Mouse (Mus musculus) midbrain, embryonic 10.5 days (tissue): ENCODE results near the gene Lancl2. TPM values are rescaled to one million over a fixed set of nuclear protein-coding genes. Genes with fewer than 3 reads are reported as not detected.

Experiments
- DNase-seq: peaks from one replicate; pipeline ENCODE4 v3.0.0-alpha.2; 2017; ENCODE audit warnings: low spot score
- H3K27ac ChIP-seq: fragments of 300-500 bp; sonication (generic); replicated peaks from 2 replicates; pipeline ENCODE4 v1.5.1; 2016; ENCODE audit warnings: mild to moderate bottlenecking
- H3K27me3 ChIP-seq: fragments of 300-500 bp; sonication (generic); 2 replicates; pipeline ENCODE4 v1.6.1; 2016; ENCODE audit warnings: low read depth, mild to moderate bottlenecking; ENCODE audit not compliant: poor library complexity, severe bottlenecking
- H3K36me3 ChIP-seq: fragments of 300-500 bp; sonication (generic); 2 replicates; pipeline ENCODE4 v1.6.1; 2016; ENCODE audit warnings: mild to moderate bottlenecking, moderate library complexity
- H3K4me1 ChIP-seq: fragments of 300-500 bp; sonication (generic); 2 replicates; pipeline ENCODE4 v1.6.1; 2016
- H3K4me3 ChIP-seq: fragments of 300-500 bp; sonication (generic); 2 replicates; pipeline ENCODE4 v1.5.1; 2016; ENCODE audit warnings: mild to moderate bottlenecking, moderate library complexity
- H3K9me3 ChIP-seq: fragments of 300-500 bp; sonication (generic); replicated peaks from 2 replicates; pipeline ENCODE4 v1.6.1; 2016; ENCODE audit warnings: mild to moderate bottlenecking
- WGBS: fragments of 180-500 bp; shearing (Covaris S2); methylation state at CpG from one replicate; pipeline ENCODE4 v1.1.7; 2016; 5-methylcytosine and 5-hydroxymethylcytosine counted together
- polyA plus RNA-seq: library from polyadenylated mRNA; unstranded; fragments of >200 nt; fragmentation: Nextera tagmentation; extraction: Ambion mirVana; gene quantifications from 2 replicates; pipeline ENCODE4 v1.2.1, GENCODE M21; 2016

Gene Lancl2
- polyA plus RNA-seq: 39.3 and 45.7 TPM in 2 replicates

DNA sequence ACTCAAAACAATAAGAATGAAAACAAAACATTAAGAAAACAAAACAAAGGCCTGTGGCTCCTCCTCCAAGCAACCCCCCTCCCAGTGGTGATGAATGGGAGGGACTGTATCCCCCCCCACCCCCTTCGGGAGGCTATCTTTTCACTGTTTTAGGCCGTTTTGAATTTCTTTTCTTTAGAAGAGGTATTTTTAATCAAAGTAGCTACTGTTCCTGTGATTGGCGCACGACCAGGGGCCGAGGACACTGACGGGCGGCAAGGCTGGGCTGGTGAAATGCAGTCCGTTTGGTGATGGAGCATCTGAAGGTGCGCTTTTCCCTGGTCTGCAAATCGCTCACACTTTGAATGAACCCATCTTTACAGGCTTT lies at the start of gene Lancl2:
TSS of gene Lancl2 (plus strand) at position 165 of the 367 bp plus-strand sequence.
- Histone ChIP-seq H3K27ac (peak within 1 kb of the TSS; percentile 98), H3K4me3 (peak within 1 kb of the TSS; percentile 80), H3K27me3 (no peaks in the 10 kb centered on the region), H3K4me1 (peaks cover 19% of the 10 kb centered on the region), H3K36me3 (no peaks in the 10 kb centered on the region), H3K9me3 (no peaks in the 10 kb centered on the region)
- DNase-seq: no peak
- 0% methylated on average over 10 of the region's 10 CpGs for whole genome bisulfite sequencing

DNA sequence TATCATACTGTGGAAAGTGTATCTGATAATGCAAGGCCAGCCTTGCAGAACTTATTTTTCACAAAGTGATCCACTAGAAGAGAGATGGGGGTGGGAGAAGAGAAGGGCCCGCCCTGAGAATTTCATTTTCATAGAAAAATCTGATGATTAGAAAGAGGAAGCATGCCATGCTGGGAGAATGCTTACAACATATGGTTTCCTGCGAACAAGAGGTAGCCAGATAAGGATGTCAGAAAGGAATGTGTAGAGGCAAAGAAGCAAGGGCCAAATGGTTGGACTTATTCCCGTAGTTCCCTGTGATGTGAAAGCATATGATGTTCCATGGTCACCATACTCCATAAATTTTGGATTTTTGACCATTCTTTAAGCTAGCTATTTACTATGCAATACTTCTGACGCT lies 41.0 kb upstream of the Lancl2 start:
- no peak overlapping the region for H3K4me3 ChIP-seq
- no peaks in the 10 kb centered on the region for H3K9me3 ChIP-seq
- WGBS: 85% methylated on average over 4 of the region's 4 CpGs
- H3K36me3 ChIP-seq: no peaks in the 10 kb centered on the region
- H3K27ac ChIP-seq: no peak overlapping the region
- no peaks in the 10 kb centered on the region for H3K4me1 ChIP-seq
- DNase-seq: no peak
- no peaks in the 10 kb centered on the region for H3K27me3 ChIP-seq

DNA sequence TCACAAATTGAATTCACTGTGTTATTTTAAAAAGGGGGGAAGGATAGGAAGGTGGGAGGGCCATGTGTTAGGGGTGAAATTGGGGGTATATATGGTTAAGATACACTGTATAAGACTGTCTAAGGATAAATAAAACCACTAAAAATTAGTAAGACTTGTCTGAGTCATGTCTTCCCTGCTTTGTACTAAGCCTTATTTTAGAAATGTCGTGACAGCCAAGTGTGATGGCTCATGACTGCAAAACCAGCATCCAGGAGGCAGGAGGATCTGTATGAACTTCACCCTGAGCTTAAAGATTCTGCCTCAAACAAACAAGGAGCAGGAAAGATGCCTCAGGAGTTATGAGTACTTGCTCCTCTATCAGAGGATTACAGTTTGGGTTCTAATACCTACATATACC lies 18.2 kb upstream of the Lancl2 start:
- H3K9me3 ChIP-seq: peaks cover 11% of the 10 kb centered on the region
- no peaks in the 10 kb centered on the region for H3K4me1 ChIP-seq
- no peak overlapping the region for H3K27ac ChIP-seq
- H3K4me3 ChIP-seq: no peak overlapping the region
- H3K27me3 ChIP-seq: no peaks in the 10 kb centered on the region
- peaks cover 51% of the 10 kb centered on the region for H3K36me3 ChIP-seq
- 86% methylated on average over 1 of the region's 1 CpGs for WGBS
- no peak for DNase-seq

DNA sequence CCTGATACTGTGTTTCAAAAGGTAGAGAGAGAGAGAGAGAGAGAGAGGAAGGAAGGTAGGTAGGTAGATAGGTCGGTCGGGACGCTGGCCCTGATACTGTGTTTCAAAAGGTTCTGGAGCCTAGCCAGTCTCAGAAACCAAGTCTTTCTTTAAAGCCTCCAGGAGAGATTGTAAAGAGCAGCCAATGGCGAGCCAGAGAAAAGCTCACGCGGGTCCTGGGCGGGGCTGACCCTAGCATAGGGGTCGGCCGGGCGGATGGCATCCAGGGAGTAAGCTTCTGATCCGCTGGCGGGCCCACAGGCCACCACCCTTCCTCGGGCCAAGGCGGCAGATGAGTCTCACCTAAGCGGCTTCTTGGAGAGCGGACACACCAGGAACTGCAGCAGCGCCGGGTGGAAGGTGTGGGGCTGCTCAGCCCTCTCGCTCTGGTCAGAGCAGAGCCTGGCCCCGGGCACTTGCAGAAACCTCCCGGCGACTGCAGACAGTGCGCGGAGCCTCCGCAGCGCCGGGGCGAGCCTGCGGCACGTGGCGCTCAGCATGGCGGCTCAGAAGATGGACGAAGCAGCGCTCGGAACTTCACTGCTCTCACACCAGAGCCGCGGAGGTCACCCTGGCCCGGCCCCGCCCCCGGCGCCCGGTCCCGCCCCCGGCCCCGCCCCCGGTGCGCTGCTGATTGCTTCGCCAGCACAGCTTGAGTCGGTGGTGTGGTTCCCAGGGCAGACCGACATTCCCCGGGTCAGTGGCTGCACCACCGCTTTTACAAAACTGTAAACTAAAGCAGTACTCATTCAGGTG lies 10.7 kb upstream of the Lancl2 start, which contains the start of gene Pyurf:
TSS of gene Pyurf (minus strand) at position 612 of the 795 bp plus-strand sequence.
- Histone ChIP-seq H3K4me3 (peak within 1 kb of the TSS; percentile 74), H3K27ac (peak within 1 kb of the TSS; percentile 96), H3K4me1 (peaks cover 17% of the 10 kb centered on the region), H3K27me3 (no peaks in the 10 kb centered on the region), H3K9me3 (no peaks in the 10 kb centered on the region), H3K36me3 (peaks cover 31% of the 10 kb centered on the region)
- peak; percentile 91 for DNase-seq
- 0% methylated on average over 49 of the region's 52 CpGs for WGBS

DNA sequence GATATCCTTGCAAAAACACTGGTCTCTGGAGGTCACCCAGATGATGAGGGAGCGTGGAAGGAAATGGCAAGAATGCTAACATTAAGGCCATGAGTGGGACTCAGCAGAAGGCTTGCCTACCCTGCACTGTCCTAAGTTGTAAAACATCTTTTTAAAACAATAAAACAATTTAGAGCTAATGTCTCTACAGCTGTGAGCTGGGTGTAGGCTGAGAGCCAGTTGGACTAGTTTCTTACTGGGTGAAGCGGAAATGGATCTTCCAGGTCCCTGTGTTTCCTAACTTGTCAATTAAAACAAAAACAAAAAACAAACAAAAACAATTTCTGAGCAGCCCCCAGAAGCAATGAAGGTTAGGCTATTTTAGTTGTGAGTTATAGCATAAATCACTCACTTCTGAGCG lies 9.2 kb upstream of the Lancl2 start:
- DNase-seq: no peak
- Histone ChIP-seq H3K27ac (no peak overlapping the region), H3K27me3 (no peaks in the 10 kb centered on the region), H3K36me3 (peaks cover 16% of the 10 kb centered on the region), H3K4me3 (no peak overlapping the region), H3K4me1 (peaks cover 17% of the 10 kb centered on the region), H3K9me3 (no peaks in the 10 kb centered on the region)
- 84% methylated on average over 3 of the region's 3 CpGs for WGBS

DNA sequence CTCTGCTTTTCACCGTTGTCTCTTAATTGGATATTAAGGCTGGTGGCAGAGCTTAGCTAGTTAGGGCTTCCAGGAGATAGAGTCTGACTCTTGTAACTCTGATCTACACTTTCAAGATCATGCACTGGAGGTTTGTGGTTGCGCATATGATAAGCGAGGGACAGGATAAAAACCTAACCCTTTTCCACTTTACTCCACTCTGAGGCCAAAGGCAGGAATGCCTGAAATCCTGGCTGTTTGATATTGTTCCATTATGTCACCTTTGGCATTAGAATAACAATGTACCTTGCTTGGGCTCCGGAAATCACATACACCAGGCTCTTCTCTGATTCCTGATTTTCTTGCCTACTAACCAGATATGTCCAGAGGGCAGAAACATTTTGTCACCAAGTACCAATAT lies 654 bp upstream of the Lancl2 start:
- H3K27me3 ChIP-seq: no peaks in the 10 kb centered on the region
- WGBS: 62% methylated on average over 4 of the region's 4 CpGs
- peaks cover 19% of the 10 kb centered on the region for H3K4me1 ChIP-seq
- peak overlapping the region; percentile 98 for H3K27ac ChIP-seq
- no peak for DNase-seq
- no peaks in the 10 kb centered on the region for H3K9me3 ChIP-seq
- H3K4me3 ChIP-seq: peak overlapping the region; percentile 80
- H3K36me3 ChIP-seq: no peaks in the 10 kb centered on the region

DNA sequence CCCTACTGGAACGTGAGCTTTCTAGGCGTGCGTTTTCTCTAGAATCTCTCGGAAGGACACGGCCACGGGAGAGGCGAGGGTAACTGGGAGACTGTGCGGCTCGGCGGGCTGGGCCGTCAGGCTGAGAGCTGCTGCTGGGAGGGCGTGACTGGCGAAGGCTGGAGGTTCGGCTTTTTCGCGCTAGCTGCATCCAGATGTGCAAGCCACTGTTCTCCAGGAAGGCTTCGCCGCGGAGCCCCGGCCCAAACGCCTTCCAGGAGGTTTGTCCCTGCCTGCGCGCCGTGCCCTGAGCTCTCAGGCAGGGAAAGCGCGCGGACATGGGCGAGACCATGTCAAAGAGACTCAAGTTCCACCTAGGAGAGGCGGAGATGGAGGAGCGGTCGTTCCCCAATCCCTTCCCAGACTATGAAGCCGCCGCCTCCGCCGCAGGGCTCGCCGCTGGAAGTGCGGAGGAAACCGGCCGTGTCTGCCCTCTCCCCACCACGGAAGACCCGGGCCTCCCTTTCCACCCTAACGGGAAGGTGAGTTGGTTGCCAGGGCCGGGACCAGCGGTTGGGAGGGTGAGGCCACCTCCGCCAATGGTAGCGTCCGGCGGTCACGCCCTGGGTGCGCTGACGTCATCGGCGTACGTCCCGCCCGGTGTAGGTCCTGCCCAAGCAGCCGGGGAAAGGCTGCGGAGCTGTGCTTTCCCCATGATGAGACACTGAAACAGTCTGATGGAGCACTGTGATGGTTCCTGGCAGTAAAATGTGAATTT lies 581 bp downstream of the Lancl2 start:
- WGBS: under 1% methylated on average over 59 of the region's 59 CpGs
- peak; percentile 94 for DNase-seq
- peaks cover 19% of the 10 kb centered on the region for H3K4me1 ChIP-seq
- H3K27ac ChIP-seq: peak overlapping the region; percentile 98
- H3K9me3 ChIP-seq: no peaks in the 10 kb centered on the region
- no peaks in the 10 kb centered on the region for H3K36me3 ChIP-seq
- H3K27me3 ChIP-seq: no peaks in the 10 kb centered on the region
- H3K4me3 ChIP-seq: peak overlapping the region; percentile 80

DNA sequence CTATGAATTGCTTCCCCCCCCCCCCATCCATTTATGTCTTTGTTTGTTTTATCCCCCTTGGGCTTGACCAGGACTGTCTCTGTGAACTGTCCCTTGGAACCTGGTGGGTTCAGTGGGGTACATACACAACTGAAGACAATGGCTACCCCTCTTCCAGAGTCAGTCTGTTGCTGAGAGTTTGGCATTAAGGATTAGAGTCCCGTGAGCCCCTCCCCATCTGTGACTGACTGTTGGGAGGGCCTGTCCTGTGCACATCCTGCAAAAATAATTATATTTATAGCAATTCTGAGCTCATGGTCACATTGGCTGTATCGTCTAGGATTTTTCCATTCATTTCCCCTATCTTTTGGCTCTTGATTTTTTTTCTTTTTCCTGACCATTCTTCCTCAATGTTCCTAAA lies 1.4 kb downstream of the Lancl2 start:
- Histone ChIP-seq H3K27ac (peak overlapping the region; percentile 98), H3K4me3 (peak overlapping the region; percentile 80), H3K9me3 (no peaks in the 10 kb centered on the region), H3K4me1 (peaks cover 19% of the 10 kb centered on the region), H3K27me3 (no peaks in the 10 kb centered on the region), H3K36me3 (no peaks in the 10 kb centered on the region)
- no peak for DNase-seq
- WGBS: 35% methylated on average over 2 of the region's 2 CpGs

DNA sequence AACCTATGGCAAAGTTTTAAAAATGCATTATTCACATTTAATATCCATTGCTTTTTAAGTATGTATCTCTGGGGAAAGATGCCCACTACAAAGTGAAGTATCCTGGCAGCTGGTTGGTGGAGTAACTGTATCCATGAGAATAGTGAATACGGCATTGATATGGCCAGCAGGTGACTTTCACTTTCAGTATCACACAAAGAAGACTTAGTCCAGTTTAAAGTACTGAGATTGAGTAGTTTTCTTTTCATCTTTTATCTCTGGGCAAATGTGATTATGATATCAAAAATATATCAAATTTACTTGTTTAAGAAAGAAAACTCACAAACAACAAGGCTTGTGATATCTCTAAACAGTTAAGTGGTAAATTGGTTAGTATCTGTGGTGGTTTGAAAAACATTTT lies 4.4 kb downstream of the Lancl2 start:
- H3K27ac ChIP-seq: no peak overlapping the region
- no peak overlapping the region for H3K4me3 ChIP-seq
- 90% methylated on average over 1 of the region's 1 CpGs for WGBS
- H3K4me1 ChIP-seq: peaks cover 11% of the 10 kb centered on the region
- H3K36me3 ChIP-seq: no peaks in the 10 kb centered on the region
- H3K27me3 ChIP-seq: no peaks in the 10 kb centered on the region
- H3K9me3 ChIP-seq: no peaks in the 10 kb centered on the region
- DNase-seq: no peak

DNA sequence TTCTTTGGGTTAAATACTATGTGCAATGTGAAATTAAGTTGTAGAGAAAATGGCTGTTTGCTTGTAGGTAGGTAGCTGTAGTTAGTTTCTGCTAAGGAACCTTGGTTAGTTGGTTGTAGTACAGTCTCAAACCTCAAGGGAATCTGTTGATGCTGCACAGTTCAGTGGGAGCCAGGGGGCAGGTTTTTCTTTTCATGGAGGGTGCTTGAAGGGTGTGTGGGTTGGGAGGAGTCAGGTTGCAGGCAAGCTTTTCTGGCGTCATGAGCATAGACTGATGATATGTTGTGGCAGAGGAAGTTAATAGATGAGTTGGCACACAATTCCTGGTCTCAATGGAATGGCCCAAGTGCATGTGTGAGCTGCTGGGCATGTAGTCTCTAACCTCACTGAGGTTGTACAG lies 9.4 kb downstream of the Lancl2 start:
- H3K27ac ChIP-seq: no peak overlapping the region
- no peak for DNase-seq
- H3K27me3 ChIP-seq: no peaks in the 10 kb centered on the region
- 48% methylated on average over 1 of the region's 1 CpGs for WGBS
- no peak overlapping the region for H3K4me3 ChIP-seq
- H3K9me3 ChIP-seq: no peaks in the 10 kb centered on the region; the same call in 1 of the 2 replicates
- peaks cover 17% of the 10 kb centered on the region for H3K36me3 ChIP-seq
- no peaks in the 10 kb centered on the region for H3K4me1 ChIP-seq

DNA sequence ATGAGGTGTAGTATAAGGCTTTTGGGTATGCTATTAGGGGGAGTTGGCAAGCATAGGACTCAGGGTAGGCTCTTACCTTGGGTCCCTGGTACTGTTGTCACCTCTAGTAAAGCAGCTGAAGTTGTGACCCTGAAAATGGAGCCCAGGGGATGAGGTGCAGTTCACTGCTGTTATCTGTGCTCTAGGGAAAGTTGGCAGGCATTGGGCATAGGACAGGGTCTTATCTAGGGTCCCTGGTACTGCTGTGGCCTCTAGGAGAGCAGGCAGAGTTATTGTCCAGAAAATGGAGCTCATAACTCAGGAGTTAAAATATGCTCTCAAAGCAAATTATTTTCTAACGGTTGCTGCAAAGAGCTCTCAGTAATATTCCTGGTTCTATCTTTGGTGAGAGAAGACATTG lies 19.0 kb downstream of the Lancl2 start:
- WGBS: 90% methylated on average over 1 of the region's 1 CpGs
- peaks cover 24% of the 10 kb centered on the region for H3K36me3 ChIP-seq

DNA sequence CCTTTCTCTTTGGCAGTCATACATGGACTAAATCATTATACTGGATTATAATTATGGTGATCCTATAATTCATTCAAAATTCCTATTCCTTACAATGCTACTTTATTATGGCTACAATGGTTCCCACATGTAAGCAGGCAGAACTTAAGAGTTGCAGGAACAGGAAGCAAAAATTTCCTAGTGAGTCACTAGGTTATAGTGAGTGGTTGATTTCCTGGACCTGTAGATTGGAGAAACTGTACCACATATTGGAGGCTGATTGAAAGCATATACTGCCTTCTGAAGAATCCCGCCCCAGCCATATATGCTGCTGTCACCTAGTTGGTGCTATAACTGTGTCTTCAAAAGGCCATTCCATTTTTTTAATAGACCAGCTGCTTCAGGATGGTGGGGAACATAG lies 40.4 kb downstream of the Lancl2 start:
- no peaks in the 10 kb centered on the region for H3K4me1 ChIP-seq
- no peak overlapping the region for H3K27ac ChIP-seq
- H3K9me3 ChIP-seq: no peaks in the 10 kb centered on the region
- no peak overlapping the region for H3K4me3 ChIP-seq
- no peaks in the 10 kb centered on the region for H3K27me3 ChIP-seq
- H3K36me3 ChIP-seq: peaks cover 7% of the 10 kb centered on the region
- no peak for DNase-seq
- 84% methylated on average over 1 of the region's 1 CpGs for WGBS

More for the DNA sequence above, 19.0 kb downstream of the Lancl2 start:
- 0 out of 2 replicates have a peak, but pooled peaks cover 6% of the 10 kb centered on the region for H3K9me3 ChIP-seq
- H3K4me3 ChIP-seq: no peak overlapping the region
- no peak for DNase-seq
- no peaks in the 10 kb centered on the region for H3K4me1 ChIP-seq
- H3K27me3 ChIP-seq: no peaks in the 10 kb centered on the region
- no peak overlapping the region for H3K27ac ChIP-seq

DNA sequence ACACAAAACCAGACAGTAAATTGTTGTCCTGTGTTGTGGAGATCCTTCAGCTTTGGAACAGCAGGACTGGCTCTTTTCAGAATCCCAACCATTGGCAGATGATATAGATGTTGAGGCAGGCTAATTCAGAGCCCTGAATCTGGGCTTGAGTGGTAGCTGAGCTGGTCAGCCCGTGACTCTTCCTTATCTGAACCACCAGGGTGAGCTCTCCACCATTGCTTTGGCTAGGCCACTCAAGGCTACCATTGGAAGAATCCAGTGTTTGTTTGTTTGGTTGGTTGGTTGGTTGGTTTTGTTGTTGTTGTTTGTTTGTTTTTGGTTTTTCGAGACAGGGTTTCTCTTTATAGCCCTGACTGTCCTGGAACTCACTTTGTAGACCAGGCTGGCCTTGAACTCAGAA lies 41.0 kb downstream of the Lancl2 start:
- Histone ChIP-seq H3K4me3 (no peak overlapping the region), H3K27me3 (no peaks in the 10 kb centered on the region), H3K4me1 (no peaks in the 10 kb centered on the region), H3K36me3 (peaks cover 2% of the 10 kb centered on the region; the same call in 1 of the 2 replicates), H3K9me3 (no peaks in the 10 kb centered on the region), H3K27ac (no peak overlapping the region)
- WGBS: 76% methylated on average over 2 of the region's 2 CpGs
- no peak for DNase-seq
